Mouse (Mus musculus) myocyte (in vitro differentiated cells): Measurements from ENCODE around the gene Csnk1d.

ENCODE experiments used
- POLR2A ChIP-seq: IDR thresholded peaks from one replicate; pipeline ENCODE4 v1.6.1; 2011; ENCODE audit warnings: low read depth, mild to moderate bottlenecking, control low read depth, moderate library complexity; ENCODE audit not compliant: insufficient read length
- USF1 ChIP-seq: IDR thresholded peaks from one replicate; pipeline ENCODE4 v1.6.1; 2011; ENCODE audit warnings: low read depth, mild to moderate bottlenecking, control low read depth, moderate library complexity

DNA sequence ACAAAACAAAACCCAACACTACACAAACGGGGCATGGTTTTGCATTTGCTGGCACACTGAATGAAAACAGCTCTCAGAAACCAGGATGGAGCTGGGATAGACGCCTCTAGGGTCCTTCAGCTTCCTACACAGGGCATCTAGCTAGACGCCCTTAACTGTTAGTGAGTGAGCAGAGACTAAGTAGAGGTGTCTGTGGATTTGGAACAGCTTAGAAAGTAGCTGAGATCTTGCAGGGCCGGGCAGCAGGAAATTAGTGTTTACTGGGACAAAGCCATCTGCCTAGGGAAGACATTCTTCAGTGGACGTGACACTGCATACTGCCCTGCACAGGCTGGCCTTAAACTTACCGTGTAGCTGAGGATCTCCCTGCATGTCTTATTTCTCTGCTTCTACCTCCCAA lies 24.3 kb upstream of the Csnk1d start:
- no peak for TF ChIP-seq USF1
- no peak for TF ChIP-seq POLR2A
